Mouse (Mus musculus) right cerebral cortex, postnatal 10 days (tissue): ENCODE measurements around the gene D630039A03Rik.

Experiments
- DNase-seq, 2 experiments: peaks; one replicate each; pipeline ENCODE4 v3.0.0; 2021; ENCODE audit warnings: low spot score in 2 of 2

D630039A03Rik gene

DNA sequence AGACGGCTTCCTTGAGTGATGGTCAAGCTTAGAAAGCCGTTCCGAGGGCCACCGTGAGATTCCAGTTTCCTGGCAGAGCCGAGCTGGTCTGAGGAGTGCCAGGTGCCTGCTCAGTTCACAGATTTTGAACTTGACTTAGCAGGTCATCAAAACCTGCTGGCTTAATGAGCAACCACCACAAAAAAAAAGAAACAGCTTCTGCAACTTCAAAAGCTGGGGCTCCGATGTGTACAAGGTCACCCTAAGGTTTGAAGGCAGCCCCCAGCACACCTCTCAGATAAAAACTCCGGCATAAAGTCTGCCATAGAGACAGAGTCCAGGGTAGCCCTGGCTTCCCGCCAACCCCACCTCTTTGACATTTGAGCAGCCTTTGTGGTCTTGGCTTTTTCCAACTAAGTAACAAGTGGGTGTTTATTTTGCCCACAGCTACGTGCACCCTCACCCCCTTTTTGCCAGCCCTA lies at the start of gene D630039A03Rik:
Gene D630039A03Rik, minus strand, starts transcription at position 97 of the 461 bp plus-strand sequence.
- no peak for DNase-seq

DNA sequence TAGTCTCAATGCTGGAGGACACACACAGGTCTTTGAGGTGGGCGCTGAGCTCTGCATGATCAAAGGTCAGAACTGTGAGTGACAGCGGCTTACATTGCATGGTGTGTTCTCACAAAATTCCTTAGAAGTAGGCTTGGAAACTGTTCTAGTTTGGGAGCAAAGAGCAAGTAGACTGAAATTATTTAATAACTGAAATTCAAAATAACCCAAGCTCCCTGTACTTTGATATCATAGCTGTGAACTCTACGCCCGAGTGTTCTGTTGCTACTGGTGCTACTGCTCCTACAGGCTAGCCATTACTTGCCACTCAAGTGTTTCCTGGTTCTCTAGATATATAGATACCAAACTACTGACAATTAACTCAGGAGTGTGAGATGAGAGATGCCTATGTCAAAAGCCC lies 49.4 kb upstream of the D630039A03Rik start:
- DNase-seq: no peak

DNA sequence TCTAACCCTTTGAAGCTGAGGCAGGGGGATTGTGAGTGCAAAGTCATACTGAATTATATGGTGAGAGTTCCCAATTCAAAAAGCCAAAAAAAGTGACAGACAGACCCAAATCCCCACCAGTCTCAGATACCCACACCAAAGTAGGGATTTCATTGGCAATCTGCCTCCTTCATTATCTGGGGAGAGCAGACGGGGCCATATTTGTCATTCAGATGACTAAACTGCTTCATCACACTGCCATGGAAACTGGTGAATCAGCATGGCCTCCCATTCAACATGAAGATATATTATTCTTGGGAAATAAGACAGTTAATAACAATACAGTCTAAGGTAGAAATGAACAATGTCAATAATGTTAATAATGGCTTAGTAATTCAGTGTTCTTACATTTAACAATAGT lies 48.0 kb upstream of the D630039A03Rik start:
- no peak for DNase-seq

DNA sequence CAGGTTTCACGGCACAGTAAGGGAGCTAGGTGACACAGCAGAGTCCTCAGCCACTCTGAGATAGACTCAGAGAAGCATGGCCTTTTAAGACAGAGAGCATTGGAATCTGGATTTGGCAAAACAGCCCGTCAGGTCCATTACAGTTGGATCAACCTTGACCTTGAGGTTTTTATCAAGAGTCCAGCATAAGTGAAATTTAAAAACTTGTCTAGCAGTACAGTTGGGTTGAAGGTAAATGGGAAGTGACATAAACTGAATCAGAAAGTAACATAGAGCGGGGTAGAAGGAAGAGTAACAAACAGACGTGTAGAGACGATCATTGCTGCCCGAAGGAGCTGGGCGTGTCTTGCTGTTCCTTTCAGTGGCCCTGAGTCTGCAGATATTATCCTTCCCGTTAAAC lies 43.0 kb upstream of the D630039A03Rik start:
- no peak for DNase-seq

DNA sequence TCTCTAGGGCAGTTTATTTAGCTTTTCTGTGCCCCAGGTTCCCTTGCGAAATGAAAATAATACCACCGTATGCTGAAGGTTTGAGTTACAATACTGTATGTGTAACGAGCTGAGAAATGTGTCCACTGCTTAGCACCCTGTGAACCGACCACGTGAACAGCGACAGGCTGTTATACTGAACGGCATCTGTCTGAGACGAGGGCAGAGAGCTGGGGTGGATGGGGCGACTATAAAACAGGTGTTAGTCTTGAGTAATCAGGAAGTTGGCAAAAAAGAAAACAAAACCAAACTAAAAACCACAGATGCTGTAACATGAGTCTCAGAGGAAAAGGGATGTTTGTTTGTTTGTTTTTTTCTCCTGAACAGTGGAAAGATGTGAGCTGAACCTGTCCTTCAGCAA lies 42.0 kb upstream of the D630039A03Rik start:
- DNase-seq: no peak

DNA sequence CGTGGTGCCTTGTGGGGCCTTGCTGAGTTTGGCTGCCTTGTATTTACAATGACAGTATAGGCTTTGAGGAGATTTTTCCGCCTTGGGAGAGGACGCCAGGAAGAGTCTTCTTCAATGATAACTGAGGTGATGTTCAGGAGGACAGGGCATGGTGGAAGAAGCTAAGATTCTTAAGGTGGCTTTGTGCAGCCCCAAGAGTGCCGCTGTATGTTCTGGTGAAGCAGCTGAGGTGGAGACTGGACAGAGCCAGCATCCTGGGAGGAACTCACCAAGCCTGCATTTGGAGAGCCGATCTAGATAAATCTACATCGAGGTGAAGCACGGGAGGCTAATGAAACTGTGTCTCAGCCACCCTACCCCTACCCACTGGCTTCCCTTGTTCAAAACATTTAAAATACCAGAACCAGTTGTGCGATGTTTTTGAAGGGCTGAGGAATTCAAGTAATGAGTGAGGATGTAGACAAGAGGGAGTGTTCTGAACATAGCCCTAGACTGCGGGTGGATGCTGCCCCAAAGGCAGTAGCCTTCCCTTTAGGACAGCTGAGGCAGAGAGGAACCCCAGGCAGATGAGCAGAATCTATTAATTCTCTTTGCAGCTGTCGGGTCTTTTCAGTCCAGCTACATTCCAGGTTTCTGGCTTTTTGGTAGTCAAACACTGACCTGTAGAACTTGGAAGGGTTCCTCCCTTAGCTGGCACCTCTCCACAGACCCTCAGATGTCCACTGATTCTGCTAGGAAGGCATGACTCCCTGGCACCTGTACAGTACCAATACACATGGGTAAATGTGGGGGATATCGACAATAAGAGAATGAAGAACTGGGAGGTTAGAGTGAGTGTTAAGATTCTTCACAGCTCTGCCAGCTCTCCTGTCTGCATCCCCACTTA lies 41.3 kb upstream of the D630039A03Rik start:
- DNase-seq: no peak

DNA sequence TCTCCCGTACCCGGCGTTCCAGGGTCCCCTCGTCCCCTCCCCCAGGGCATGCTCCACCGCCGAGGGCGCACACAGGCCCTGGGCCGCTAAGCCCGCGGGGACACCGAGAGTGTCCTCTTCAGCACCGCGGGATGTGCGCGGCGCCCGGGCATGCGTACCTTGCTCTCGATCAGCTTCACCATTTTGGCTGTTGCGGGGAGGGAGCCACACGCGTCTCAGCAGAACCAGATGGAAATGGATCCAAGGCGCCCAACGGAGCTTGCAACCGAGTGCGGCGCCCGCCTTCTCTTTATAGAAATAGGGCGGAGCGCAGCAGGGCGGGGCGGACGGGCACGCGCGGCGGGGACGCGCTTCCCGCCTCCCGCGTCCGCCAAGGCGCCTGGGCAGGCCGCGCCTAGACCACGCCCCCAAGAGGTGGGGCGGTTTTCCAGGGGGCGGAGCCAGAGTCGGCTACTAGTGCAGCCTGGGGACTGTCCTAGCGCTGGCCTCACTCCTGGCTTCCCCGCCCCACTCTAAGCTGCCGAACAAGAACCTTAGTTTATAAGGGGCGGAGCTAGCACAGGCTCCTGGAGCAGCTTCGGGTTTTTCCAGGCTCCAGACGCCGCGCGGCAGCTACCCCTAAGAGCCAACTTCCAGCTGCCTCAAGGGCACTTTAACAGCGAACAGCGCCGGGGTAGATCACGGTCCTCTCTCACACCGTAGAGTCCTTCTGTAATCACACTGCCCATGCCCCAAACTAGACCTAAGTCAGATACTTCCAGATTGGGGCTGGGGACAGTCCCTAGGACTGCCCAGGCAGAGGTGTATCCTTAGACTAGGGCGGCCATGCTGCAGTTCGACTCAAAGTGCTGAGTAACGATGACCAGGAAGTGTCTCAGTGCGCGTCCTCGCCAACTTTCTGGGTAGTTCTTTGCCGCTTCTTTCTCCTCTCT lies 40.2 kb upstream of the D630039A03Rik start, which contains the start of gene Txn1:
Gene Txn1, minus strand, starts transcription at position 383 of the 932 bp plus-strand sequence.
- DNase-seq: peak; percentile 95 to 96

DNA sequence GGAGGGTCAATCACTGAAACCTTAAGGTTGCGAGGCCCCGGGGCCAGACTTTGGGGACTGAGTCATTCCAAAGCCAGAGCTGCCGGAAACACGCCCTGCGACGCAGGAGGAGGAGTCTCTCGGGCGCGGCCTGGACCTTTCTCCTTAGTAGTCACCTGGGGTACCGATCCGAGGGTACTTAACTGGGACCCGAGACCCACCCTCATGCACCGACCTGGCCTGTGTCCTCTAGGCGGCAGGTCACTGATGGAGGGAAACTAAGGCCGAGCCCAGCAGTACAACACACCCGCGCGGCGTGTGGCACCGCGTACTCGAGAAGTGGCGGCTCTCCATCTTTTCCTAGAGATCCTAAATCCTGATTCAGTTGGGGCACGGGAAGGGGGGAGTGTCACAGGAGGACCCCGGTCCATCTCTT lies 39.5 kb upstream of the D630039A03Rik start:
- DNase-seq: peak; percentile 70 to 72

DNA sequence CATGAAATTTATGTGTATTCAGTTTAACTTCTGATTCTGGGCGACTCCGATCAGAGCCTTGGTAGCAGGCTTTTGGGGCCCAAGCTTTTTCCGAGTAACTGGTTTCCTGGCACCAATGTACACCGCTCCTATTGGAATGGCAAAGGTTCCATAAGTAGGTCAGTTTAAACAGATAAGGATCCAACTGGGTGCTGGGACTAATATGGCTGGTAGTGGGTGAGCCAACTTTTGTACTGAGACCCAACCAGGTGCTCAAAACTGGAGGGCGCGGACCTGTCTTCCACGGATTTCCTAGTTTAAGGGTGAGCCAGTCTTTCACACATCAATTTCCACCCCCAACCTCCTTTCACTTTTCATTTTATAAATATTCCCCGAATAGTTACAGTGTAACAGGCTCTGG lies 38.9 kb upstream of the D630039A03Rik start:
- no peak for DNase-seq

DNA sequence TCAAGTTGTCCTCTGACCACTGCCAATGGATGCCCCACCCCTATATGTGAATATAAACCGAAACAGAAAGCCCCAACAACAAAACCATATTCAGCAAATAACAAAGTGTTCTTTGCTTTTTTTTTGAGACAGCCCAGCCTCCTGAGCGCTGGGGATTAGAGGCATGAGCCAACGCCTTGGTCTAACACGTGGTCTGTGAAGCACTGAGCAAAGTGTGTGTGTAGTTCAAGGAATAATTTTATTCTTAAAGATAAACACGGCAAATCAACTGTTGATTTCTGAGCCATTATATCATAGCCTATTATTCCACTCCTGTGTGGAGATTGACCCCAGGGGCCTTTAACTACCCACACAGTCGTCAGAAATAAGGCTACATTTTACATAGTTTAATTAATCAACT lies 38.5 kb upstream of the D630039A03Rik start:
- no peak for DNase-seq

DNA sequence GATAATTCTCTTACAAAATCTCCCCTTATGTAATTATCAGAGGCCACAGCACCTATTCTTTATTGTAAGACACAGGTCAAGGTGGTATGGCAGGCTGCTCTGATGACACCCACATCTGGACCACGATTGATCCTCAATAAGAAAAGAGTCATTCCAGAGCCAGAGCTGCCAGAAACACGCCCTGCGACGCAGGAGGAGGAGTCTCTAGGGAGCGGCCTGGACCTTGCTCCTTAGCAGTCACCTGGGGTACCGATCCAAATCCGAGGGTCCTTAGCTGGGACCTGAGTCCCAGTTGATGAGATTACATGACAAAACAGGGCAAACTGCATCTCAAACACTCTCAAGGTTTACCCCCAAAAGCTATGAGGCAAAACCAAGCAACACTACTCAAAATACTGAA lies 37.7 kb upstream of the D630039A03Rik start:
- DNase-seq: no peak

DNA sequence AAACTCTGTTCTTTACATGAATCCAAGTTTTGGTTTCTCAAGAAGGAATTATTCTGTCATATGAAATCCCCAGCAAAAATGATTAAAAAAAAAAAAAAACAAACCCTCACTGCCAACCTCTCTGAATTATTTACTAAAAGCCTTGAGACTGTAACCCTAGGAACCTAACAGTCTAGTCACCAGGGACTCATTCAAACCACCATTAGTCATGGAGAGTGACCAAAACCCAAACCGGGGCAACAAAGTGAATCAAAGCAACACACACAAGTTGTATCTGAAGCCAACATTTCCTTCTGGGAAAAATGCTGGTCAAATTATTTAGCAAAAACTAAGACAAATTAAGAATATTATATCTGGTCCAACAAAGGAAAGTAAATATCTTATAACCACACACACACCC lies 36.8 kb upstream of the D630039A03Rik start:
- DNase-seq: no peak

DNA sequence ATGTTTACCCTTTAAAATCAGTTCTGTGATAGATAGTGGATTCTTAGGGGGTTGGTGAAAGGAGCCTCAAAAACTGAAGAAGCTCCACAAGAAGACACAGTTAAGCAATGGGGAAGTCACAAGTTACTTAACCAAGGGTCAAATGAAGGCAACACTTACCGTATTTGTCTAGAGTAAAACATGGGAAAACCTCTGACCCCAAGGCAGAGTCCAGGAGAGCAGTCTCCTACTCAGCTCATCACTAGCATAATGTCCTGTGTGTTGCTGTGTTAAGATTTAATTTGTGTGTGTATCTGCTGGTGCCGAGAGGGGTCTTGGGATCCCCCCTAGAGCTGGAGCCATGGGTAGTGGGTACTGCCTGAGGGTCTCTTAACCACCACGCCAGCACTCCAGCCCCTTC lies 36.3 kb upstream of the D630039A03Rik start:
- DNase-seq: no peak

DNA sequence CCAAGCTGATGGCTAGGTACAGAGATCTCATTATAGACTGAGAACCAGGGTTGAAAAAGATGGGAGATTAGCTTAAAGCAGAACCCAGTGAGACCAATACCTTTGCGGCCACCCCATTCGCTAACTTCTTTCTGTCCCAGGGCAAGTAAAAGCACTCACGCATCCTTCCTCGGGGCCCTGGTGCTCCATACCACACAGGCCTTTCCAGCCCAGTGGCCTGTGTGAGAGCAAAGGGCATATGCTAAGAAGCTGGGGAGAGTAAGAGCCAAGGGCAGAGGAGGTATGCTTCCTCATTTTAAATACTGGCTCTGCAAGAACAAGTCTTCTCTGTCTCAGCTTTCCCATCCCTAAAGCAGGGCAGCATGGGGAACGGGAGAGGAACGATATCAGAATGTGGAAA lies 33.8 kb upstream of the D630039A03Rik start:
- no peak for DNase-seq

DNA sequence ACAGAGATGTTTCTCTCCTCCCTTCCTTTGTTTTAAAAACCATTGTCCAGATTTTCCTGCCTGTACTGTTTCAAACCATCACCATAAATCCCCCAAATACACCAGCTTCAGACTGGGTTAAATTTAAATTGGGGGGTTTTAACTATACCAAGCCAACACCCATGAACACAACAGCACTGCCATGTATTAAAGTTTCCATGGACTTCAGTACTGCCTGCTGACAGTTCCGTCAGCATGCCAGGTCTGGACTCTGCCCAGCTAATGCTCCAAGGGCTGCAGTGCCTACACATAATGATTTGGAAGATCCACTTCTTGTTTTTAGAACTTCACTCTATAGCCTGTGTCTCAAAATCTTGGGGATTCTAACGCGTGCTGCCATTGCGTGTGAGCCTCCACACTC lies 31.4 kb upstream of the D630039A03Rik start:
- no peak for DNase-seq

DNA sequence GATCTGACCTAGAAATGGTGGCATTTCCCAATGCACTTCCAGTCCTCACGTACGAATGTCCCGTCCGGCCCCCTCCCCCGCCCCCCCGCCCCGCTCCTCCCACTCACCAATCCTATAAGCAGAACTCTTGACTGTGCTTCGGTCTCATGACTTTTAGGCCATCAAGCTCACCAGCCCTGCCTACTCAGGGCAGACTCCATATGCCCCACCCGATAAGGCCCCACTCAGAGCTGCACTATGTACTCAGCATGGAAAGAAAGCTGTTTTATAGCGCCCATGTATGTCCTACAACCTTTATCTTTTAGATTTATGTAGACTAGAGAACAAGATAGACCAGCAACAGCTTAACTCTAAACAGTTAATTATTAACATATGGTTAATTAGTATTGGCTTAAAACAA lies 30.9 kb upstream of the D630039A03Rik start:
- no peak for DNase-seq

DNA sequence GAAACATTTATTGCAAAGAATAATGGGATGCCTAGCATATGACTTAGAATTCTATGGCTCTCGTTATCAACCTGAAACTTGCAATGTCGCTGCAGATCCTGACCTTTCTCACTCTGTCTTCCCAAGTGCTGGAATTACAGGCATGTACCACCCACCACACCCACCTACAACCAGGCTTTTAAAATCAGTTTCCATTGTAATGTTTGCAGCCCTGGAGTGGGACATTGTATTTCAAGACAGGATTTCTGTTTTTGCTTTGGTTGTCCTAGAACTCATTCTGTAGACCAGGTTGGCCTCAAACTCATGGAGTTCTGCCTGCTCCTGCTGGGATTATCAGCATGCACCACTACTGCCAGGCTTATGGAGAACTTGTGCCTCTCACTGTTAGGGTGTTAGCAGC lies 26.8 kb upstream of the D630039A03Rik start:
- DNase-seq: no peak

DNA sequence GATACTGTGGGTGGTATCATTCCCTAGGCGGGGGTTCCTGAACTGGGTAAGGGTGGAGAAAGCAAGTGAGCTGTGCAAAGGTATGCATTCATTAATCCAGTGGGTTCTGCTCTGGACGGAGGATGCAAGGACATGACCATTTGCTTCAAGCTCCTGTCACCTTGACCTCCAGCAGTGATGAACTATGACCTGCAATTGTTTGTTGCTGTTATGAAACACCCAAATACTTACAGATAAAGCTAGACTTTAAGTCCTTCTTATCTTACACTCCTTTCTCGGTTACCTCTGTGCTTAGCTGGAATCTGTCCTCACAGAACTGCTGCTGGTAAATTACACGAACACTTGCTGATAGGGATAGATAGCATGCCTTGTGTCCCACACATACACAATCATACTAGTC lies 24.5 kb upstream of the D630039A03Rik start:
- DNase-seq: no peak

DNA sequence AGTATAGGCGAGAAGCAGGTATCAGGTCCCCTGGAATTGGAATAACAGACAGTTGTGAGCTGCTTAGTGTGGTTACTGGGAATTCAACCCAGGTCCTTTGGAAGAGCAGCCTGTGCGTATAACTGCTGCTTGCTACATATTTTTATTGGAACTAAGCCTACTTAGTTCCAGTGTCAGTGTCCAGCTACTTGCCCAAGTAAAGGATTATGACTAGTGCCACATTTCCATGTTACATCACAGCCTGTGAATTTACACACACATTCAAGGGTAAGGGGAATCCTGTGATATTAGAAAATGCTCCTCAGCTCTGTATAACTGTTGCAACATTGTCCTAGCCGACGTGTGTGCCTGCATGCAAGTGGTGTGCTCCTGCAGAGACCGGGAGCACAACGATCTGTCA lies 21.2 kb upstream of the D630039A03Rik start:
- DNase-seq: no peak

DNA sequence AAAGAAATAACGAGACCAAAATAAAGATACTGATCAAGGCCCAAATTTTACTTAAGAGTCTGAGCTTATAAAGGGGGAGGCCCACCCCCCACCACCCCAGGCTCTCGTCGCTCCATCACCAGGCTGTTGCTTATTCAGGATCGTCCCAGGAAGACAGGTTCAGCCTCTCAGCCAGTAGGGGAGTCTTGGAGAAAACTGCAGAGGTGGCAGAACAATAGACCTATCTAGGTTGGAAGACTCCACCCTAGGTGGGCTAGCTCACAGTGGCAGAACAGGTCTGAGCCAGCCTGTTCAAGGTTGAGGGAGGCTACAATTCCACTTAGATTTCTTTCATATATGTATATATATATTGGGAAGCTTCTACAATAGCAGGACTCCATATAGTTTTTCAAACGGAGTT lies 18.1 kb upstream of the D630039A03Rik start:
- DNase-seq: no peak

DNA sequence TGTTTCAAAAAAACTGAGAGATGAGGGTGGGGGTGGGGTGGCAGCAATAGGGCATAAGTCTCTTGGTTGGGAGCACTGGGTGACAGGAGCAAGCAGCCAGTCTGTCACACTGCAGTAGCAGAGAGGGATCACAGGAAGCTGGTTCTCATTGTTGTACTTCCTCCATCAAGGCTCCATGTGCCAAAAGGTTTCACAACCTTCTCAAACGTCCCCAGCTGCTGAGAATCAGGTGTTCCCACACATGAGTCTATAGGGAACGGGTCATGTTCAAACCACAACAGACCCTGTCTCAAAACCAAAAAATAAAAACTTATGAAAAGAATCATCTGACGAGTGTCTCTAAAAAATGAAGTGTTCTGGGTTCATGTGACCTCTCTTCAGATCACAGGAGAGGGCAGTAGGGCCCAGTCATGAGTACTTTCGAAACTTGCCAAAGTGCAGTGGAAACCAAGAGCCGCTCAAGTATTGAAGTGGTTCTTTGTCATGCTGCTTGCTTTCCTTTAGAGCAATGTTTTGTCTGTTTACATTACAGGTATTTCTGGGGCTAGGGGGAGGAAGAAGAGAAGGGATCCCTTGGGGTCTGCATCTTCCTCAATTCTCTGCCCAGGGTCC lies 14.6 kb upstream of the D630039A03Rik start:
- no peak for DNase-seq
